Mouse (Mus musculus) mature B cell (primary cell): ENCODE data around the gene Krt33a.

ENCODE experiments used
- in situ Hi-C: fragments of 300-500 bp; cut with MboI; formaldehyde crosslinking; loops from 2 replicates; pipeline ENCODE4 v1.14.3; 2019

Gene Krt33a

GRCm38 (mm10) chr11:100016112-100016511 is at the start of gene Krt33a:
Gene Krt33a, minus strand, starts transcription at chr11:100016212.
- in situ Hi-C loops, result no loop called here

GRCm38 (mm10) chr11:100058875-100059274 is 42.9 kb upstream of the Krt33a start:
- in situ Hi-C loops, result no loop called here

- in situ Hi-C loops, result no loop called here
Measured at GRCm38 (mm10) chr11:100055686-100056655, 40.0 kb upstream of the Krt33a start.

GRCm38 (mm10) chr11:100050451-100050850 is 34.4 kb upstream of the Krt33a start, which contains the start of gene Krt31:
Gene Krt31, minus strand, starts transcription at chr11:100050551.
- in situ Hi-C loops, result no loop called here

- in situ Hi-C loops, result no loop called here
Measured at GRCm38 (mm10) chr11:100047193-100047592, 31.2 kb upstream of the Krt33a start.

GRCm38 (mm10) chr11:100046303-100046866 is 30.4 kb upstream of the Krt33a start:
- in situ Hi-C loops, result no loop called here

GRCm38 (mm10) chr11:100041454-100041853 is 25.4 kb upstream of the Krt33a start, which contains the start of gene Krt34:
Gene Krt34, minus strand, starts transcription at chr11:100041554.
- in situ Hi-C loops, result no loop called here

GRCm38 (mm10) chr11:100029768-100030167 is 13.8 kb upstream of the Krt33a start, which contains the start of gene Krt33b:
Gene Krt33b, minus strand, starts transcription at chr11:100029868.
- in situ Hi-C loops, result no loop called here

- in situ Hi-C loops, result no loop called here
Measured at GRCm38 (mm10) chr11:100021438-100021837, 5.4 kb upstream of the Krt33a start.

GRCm38 (mm10) chr11:100019466-100019865 is 3.5 kb upstream of the Krt33a start:
- in situ Hi-C loops, result no loop called here

GRCm38 (mm10) chr11:100013691-100014171 is 2.3 kb downstream of the Krt33a start:
- in situ Hi-C loops, result no loop called here

GRCm38 (mm10) chr11:100010682-100011081 is 5.3 kb downstream of the Krt33a start:
- in situ Hi-C loops, result no loop called here

- in situ Hi-C loops, result no loop called here
Measured at GRCm38 (mm10) chr11:100008336-100008735, 7.7 kb downstream of the Krt33a start.

GRCm38 (mm10) chr11:100006624-100007023 is 9.4 kb downstream of the Krt33a start:
- in situ Hi-C loops, result no loop called here

GRCm38 (mm10) chr11:100005905-100006304 is 10.1 kb downstream of the Krt33a start:
- in situ Hi-C loops, result no loop called here

- in situ Hi-C loops, result no loop called here
Measured at GRCm38 (mm10) chr11:100004846-100005245, 11.2 kb downstream of the Krt33a start.

GRCm38 (mm10) chr11:99999091-99999490 is 16.9 kb downstream of the Krt33a start:
- in situ Hi-C loops, result no loop called here

GRCm38 (mm10) chr11:99994384-99994661 is 21.7 kb downstream of the Krt33a start:
- in situ Hi-C loops, result no loop called here

- in situ Hi-C loops, result no loop called here
Measured at GRCm38 (mm10) chr11:99993620-99994383, 22.2 kb downstream of the Krt33a start, which contains the start of gene Krtap17-1. Gene Krtap17-1, minus strand, starts transcription at chr11:99993994.

- in situ Hi-C loops, result no loop called here
Measured at GRCm38 (mm10) chr11:99990571-99990970, 25.4 kb downstream of the Krt33a start.

- in situ Hi-C loops, result no loop called here
Measured at GRCm38 (mm10) chr11:99989881-99990405, 26.1 kb downstream of the Krt33a start.

- in situ Hi-C loops, result no loop called here
Measured at GRCm38 (mm10) chr11:99988530-99988929, 27.5 kb downstream of the Krt33a start.
